ENCODE assay signal across 7 mouse cellular contexts in the genomic region with DNA sequence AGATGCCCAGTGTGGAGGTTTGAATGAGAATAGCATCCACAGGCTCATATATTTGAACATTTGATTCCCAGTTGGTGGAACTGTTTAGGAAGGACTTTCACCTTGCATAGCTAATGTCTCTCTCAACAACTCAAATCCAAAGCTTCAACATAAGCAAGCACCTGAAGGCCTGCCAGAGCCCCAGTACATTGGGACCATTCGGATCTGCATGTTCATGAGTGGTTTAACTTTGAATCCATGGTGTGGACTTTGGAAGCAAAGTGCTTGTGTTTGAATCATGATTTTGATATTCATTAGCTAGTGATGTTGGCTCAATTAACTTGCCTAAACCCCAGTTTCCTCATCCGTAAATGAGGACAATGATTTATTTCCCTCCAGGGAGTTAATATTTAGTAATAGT.
"Had no signal": no experiment of that assay in that cellular context is flagged by ENCODE, and none has a peak within 500 bp of the region (broad histone marks: within the 10 kb centered on the region; RNA-seq: fewer than 3 reads in every experiment).

No protein-coding gene starts in this region.

- DNase-seq: lung, adult 2 months; lung, postnatal 14 days; lung, postnatal 36 days; right cerebral cortex, postnatal 14 days; thymus, adult 2 months; thymus, postnatal 25 days; thymus, postnatal 4 days had no signal
